In genomic region chr7:31195591-31196307, GRCm38 (mm10) we compare ENCODE assay signal across 18 mouse cellular contexts. TPM values are rescaled to one million over a fixed set of nuclear protein-coding genes. Genes with fewer than 3 reads are reported as not detected.
DNase-seq lines count a peak whose midpoint lies in the region; ATAC-seq lines count a peak whose summit lies in the region.
"Had no signal": no experiment of that assay in that cellular context is flagged by ENCODE, and none has a peak within 500 bp of the region (broad histone marks: within the 10 kb centered on the region; RNA-seq: fewer than 3 reads in every experiment).

No protein-coding gene starts in this region.

- no peak for DNase-seq in lung, postnatal 4 days
- DNase-seq in kidney, adult 8-10 months, result peak; percentile 66 to 84
- DNase-seq in kidney, postnatal 25 days, result peak; percentile 53 to 81
- peak; percentile 29 for DNase-seq in yolk sac, embryonic 10.5 days (ENCODE audit: low spot score)
- DNase-seq in urinary bladder, postnatal 25 days (ENCODE audit: low spot score), result no peak
- DNase-seq: cerebellum, postnatal 10 days; embryo, embryonic 11 days; right cerebral cortex, postnatal 4 days; thymus, postnatal 14 days had no signal

- H3K4me1 ChIP-seq in lung, embryonic 16.5 days (replicated peaks; ENCODE audit: control insufficient read depth, insufficient read depth, low read length), result no peaks in the 10 kb centered on the region
- no peaks in the 10 kb centered on the region for H3K4me1 ChIP-seq in forebrain, embryonic 16.5 days (replicated peaks; ENCODE audit: control insufficient read depth, insufficient read depth, low read length)
- H3K4me1 ChIP-seq: heart, embryonic 13.5 days; limb, embryonic 10.5 days; liver, embryonic 12.5 days; lung, embryonic 15.5 days; midbrain, embryonic 10.5 days had no signal

- no peaks in the 10 kb centered on the region for H3K36me3 ChIP-seq in lung, embryonic 16.5 days (ENCODE audit: control insufficient read depth, insufficient read depth, low read length)
- no peaks in the 10 kb centered on the region for H3K36me3 ChIP-seq in forebrain, embryonic 16.5 days (ENCODE audit: control insufficient read depth, insufficient read depth)
- H3K36me3 ChIP-seq: heart, embryonic 13.5 days; limb, embryonic 10.5 days; liver, embryonic 12.5 days; lung, embryonic 15.5 days; midbrain, embryonic 10.5 days had no signal

- no peak overlapping the region for H3K4me3 ChIP-seq in lung, embryonic 16.5 days (ENCODE audit: low read length)
- H3K4me3 ChIP-seq in forebrain, embryonic 16.5 days (replicated peaks; ENCODE audit: low read length), result no peak overlapping the region
- H3K4me3 ChIP-seq: heart, embryonic 13.5 days; limb, embryonic 10.5 days; liver, embryonic 12.5 days; lung, embryonic 15.5 days; midbrain, embryonic 10.5 days had no signal

- H3K27ac ChIP-seq in lung, embryonic 16.5 days (ENCODE audit: low read length), result no peak overlapping the region
- no peak overlapping the region for H3K27ac ChIP-seq in forebrain, embryonic 16.5 days (ENCODE audit: low read length)
- H3K27ac ChIP-seq: heart, embryonic 13.5 days; limb, embryonic 10.5 days; liver, embryonic 12.5 days; lung, embryonic 15.5 days; midbrain, embryonic 10.5 days had no signal

- peak; percentile 68 for ATAC-seq in lung, embryonic 16.5 days (ENCODE audit: low read depth)
- ATAC-seq in forebrain, embryonic 16.5 days, result no peak
- ATAC-seq: hindbrain, embryonic 16.5 days; intestine, embryonic 16.5 days; liver, embryonic 12.5 days had no signal

- no peaks in the 10 kb centered on the region for H3K27me3 ChIP-seq in lung, embryonic 16.5 days (ENCODE audit: control insufficient read depth, insufficient read depth, low read depth, low read length)
- H3K27me3 ChIP-seq in forebrain, embryonic 16.5 days (replicated peaks; ENCODE audit: control insufficient read depth, insufficient read depth, low read length), result no peaks in the 10 kb centered on the region
- H3K27me3 ChIP-seq: heart, embryonic 13.5 days; liver, embryonic 12.5 days; lung, embryonic 15.5 days had no signal

- H3K9ac ChIP-seq in lung, embryonic 16.5 days (ENCODE audit: low read length), result no peak overlapping the region
- H3K9ac ChIP-seq in forebrain, embryonic 16.5 days (replicated peaks; ENCODE audit: low read depth, low read length), result no peak overlapping the region
- H3K9ac ChIP-seq: heart, embryonic 13.5 days; liver, embryonic 12.5 days; lung, embryonic 15.5 days had no signal

- H3K4me2 ChIP-seq in lung, embryonic 16.5 days (ENCODE audit: low read depth, low read length), result no peak overlapping the region
- H3K4me2 ChIP-seq in forebrain, embryonic 16.5 days (ENCODE audit: low read length), result no peak overlapping the region
- H3K4me2 ChIP-seq: heart, embryonic 13.5 days; liver, embryonic 12.5 days; lung, embryonic 15.5 days had no signal

- H3K9me3 ChIP-seq in lung, embryonic 16.5 days (ENCODE audit: control insufficient read depth, low read length), result no peaks in the 10 kb centered on the region
- no peaks in the 10 kb centered on the region for H3K9me3 ChIP-seq in forebrain, embryonic 16.5 days (ENCODE audit: control insufficient read depth, low read length)
- H3K9me3 ChIP-seq: heart, embryonic 13.5 days; limb, embryonic 10.5 days; liver, embryonic 12.5 days; lung, embryonic 15.5 days had no signal

- 42% methylated on average over 3 of the region's 3 CpGs for WGBS in lung, embryonic 16.5 days
- WGBS in forebrain, embryonic 16.5 days, result 81% methylated on average over 3 of the region's 3 CpGs

RNA-seq across cellular contexts. Expression of gene Gramd1a, which starts 40.1 kb away (rescaled TPM):
- 68.1 and 72.2 TPM in 2 replicates for polyA plus RNA-seq in lung, embryonic 16.5 days (2015; fragmentation: Nextera tagmentation; extraction: Ambion mirVana)
- polyA plus RNA-seq in forebrain, embryonic 16.5 days (2015; fragmentation: Nextera tagmentation; extraction: Ambion mirVana), result 261 and 277 TPM in 2 replicates

Comparison
In these comparisons a context has a peak if more than half of its experiments do, and no peak if none do; other contexts are left out.
1. DNase-seq: peak in kidney, adult 8-10 months (2 of 2), kidney, postnatal 25 days (2 of 2) and yolk sac, embryonic 10.5 days (single experiment); none in lung, postnatal 4 days (0 of 2) and urinary bladder, postnatal 25 days (single experiment).